Mouse (Mus musculus) lung, postnatal 0 days (tissue): Measurements from ENCODE around the gene Lbx2.

Experiments used
- CTCF ChIP-seq: IDR thresholded peaks from 2 replicates; pipeline ENCODE4 v1.5.1; 2016; ENCODE audit warnings: antibody characterized with exemption, mild to moderate bottlenecking
- EP300 ChIP-seq: IDR thresholded peaks from 2 replicates; pipeline ENCODE4 v1.6.1; 2016; ENCODE audit warnings: antibody characterized with exemption, mild to moderate bottlenecking, control low read depth

- TF ChIP-seq EP300 = no peak
- TF ChIP-seq CTCF = peak; percentile 73
Observed at GRCm38 (mm10) chr6:83115011-83115671, 29.0 kb downstream of the Lbx2 start, which contains the start of gene Mogs.
